In the genomic region with DNA sequence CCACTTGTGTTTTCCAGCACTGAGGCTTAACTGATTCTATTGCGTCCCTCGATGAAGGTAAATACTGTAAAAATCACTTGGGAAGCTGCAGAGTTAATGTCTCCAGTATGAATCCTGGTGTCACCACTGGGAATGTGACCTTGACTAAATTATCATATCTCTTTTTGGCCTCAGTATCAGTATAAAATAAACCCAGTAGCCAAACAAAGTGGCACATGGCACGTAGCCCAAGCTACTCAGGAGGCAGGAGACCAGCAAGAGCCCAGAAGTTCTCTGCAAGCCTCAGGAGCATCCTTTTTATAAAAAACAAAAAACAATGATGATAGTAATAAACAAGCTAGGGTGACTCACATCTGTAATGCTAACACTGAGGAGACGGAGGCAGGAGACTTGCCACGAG, we compare ENCODE assay signal across 8 mouse cellular contexts. TPM values are rescaled to one million over a fixed set of nuclear protein-coding genes. Genes with fewer than 3 reads are reported as not detected.
A peak's percentile ranks its signal among the peaks of the same experiment; 100 is the strongest.
DNase-seq lines count a peak whose midpoint lies in the region; ATAC-seq and TF ChIP-seq lines count a peak whose summit lies in the region.

No protein-coding gene starts in this region.

- peak overlapping the region; percentile 65; the same call in 1 of the 2 replicates for H3K4me2 ChIP-seq in lung, embryonic 14.5 days
- H3K4me2 ChIP-seq in heart, embryonic 15.5 days: peak overlapping the region; percentile 62
- peak overlapping the region; percentile 86 for H3K4me2 ChIP-seq in midbrain, embryonic 13.5 days (replicated peaks)

- no peak for DNase-seq in lung, embryonic 14.5 days
- no peak for DNase-seq in lung, postnatal 25 days (ENCODE audit: low spot score)
- DNase-seq in cerebellum, postnatal 10 days: peak; percentile 42 to 43
- DNase-seq in right cerebral cortex, postnatal 10 days (ENCODE audit: low spot score in 2 of 2): no peak
- DNase-seq in urinary bladder, postnatal 14 days (ENCODE audit: low spot score): no peak

- no peak for TF ChIP-seq CTCF in lung, embryonic 14.5 days (IDR thresholded peaks at IDR 0.05; ENCODE audit: low read depth)

- H3K9ac ChIP-seq in lung, embryonic 14.5 days: no peak overlapping the region
- H3K9ac ChIP-seq in heart, embryonic 15.5 days: no peak overlapping the region
- peak overlapping the region; percentile 99; the same call in 1 of the 2 replicates for H3K9ac ChIP-seq in midbrain, embryonic 13.5 days (replicated peaks)

- no peaks in the 10 kb centered on the region for H3K9me3 ChIP-seq in lung, embryonic 14.5 days (ENCODE audit: low read depth, low read length)
- no peaks in the 10 kb centered on the region for H3K9me3 ChIP-seq in heart, embryonic 15.5 days (replicated peaks)
- H3K9me3 ChIP-seq in midbrain, embryonic 13.5 days: no peaks in the 10 kb centered on the region

- 0 out of 2 replicates have a peak, but pooled peaks cover 5% of the 10 kb centered on the region for H3K4me1 ChIP-seq in lung, embryonic 14.5 days (ENCODE audit: insufficient read depth)
- H3K4me1 ChIP-seq in heart, embryonic 15.5 days (replicated peaks): peaks cover 23% of the 10 kb centered on the region
- H3K4me1 ChIP-seq in midbrain, embryonic 13.5 days (replicated peaks): peaks cover 27% of the 10 kb centered on the region

- no peaks in the 10 kb centered on the region for H3K36me3 ChIP-seq in lung, embryonic 14.5 days (ENCODE audit: insufficient read depth)
- H3K36me3 ChIP-seq in heart, embryonic 15.5 days: no peaks in the 10 kb centered on the region
- H3K36me3 ChIP-seq in midbrain, embryonic 13.5 days: no peaks in the 10 kb centered on the region

- no peak overlapping the region for H3K27ac ChIP-seq in lung, embryonic 14.5 days (ENCODE audit: low read depth)
- peak overlapping the region; percentile 99 for H3K27ac ChIP-seq in heart, embryonic 15.5 days
- peak overlapping the region; percentile 100 for H3K27ac ChIP-seq in midbrain, embryonic 13.5 days

- no peak for ATAC-seq in lung, embryonic 14.5 days (ENCODE audit: insufficient read depth)
- no peak for ATAC-seq in heart, embryonic 15.5 days (replicated peaks; ENCODE audit: insufficient number of reproducible peaks, insufficient read depth, low FRiP score, low read depth)
- ATAC-seq in midbrain, embryonic 13.5 days: no peak
- no peak for ATAC-seq in granulocyte monocyte progenitor cell, adult 5-6 weeks (replicated peaks; ENCODE audit: poor library complexity, severe bottlenecking)

- H3K4me3 ChIP-seq in lung, embryonic 14.5 days (ENCODE audit: low read depth, low read length): no peak overlapping the region
- H3K4me3 ChIP-seq in heart, embryonic 15.5 days: no peak overlapping the region; the same call in 1 of the 2 replicates
- 0 out of 2 replicates have a peak overlapping the region, but pooled peaks have one; percentile 99 for H3K4me3 ChIP-seq in midbrain, embryonic 13.5 days (replicated peaks)

- 52% methylated on average over 5 of the region's 5 CpGs for WGBS in lung, embryonic 14.5 days
- WGBS in heart, embryonic 15.5 days: 29% methylated on average over 5 of the region's 5 CpGs
- WGBS in midbrain, embryonic 13.5 days: 69% methylated on average over 5 of the region's 5 CpGs

- H3K27me3 ChIP-seq in lung, embryonic 14.5 days (ENCODE audit: insufficient read depth, low read length): no peaks in the 10 kb centered on the region
- no peaks in the 10 kb centered on the region for H3K27me3 ChIP-seq in heart, embryonic 15.5 days
- H3K27me3 ChIP-seq in midbrain, embryonic 13.5 days: no peaks in the 10 kb centered on the region

RNA-seq across cellular contexts. Expression of a gene that starts 0.7 kb away (rescaled TPM):
- 67.2 and 73.8 TPM in 2 replicates for polyA plus RNA-seq in lung, embryonic 14.5 days (2014; fragmentation: Nextera tagmentation; extraction: Ambion mirVana)
- polyA plus RNA-seq in heart, embryonic 15.5 days (2015; fragmentation: Nextera tagmentation; extraction: Ambion mirVana): 38.7 and 46.9 TPM in 2 replicates
- 59.6 and 66.9 TPM in 2 replicates for polyA plus RNA-seq in midbrain, embryonic 13.5 days (2015; fragmentation: Nextera tagmentation; extraction: Ambion mirVana)
- 35.1 and 40.4 TPM in 2 replicates for total RNA-seq in granulocyte monocyte progenitor cell, adult 5-6 weeks (2014; fragmentation: Nextera tagmentation)
- total RNA-seq in granulocyte monocyte progenitor cell, adult 5-6 weeks (2017): 54.1 and 77.2 TPM in 2 replicates

RNA-seq across cellular contexts. Expression of a gene that starts 45.4 kb away (rescaled TPM):
- 39.2 and 39.8 TPM in 2 replicates for polyA plus RNA-seq in lung, embryonic 14.5 days (2014; fragmentation: Nextera tagmentation; extraction: Ambion mirVana)
- 28.0 and 30.5 TPM in 2 replicates for polyA plus RNA-seq in heart, embryonic 15.5 days (2015; fragmentation: Nextera tagmentation; extraction: Ambion mirVana)
- polyA plus RNA-seq in midbrain, embryonic 13.5 days (2015; fragmentation: Nextera tagmentation; extraction: Ambion mirVana): 55.2 and 56.4 TPM in 2 replicates
- 16.2 and 18.0 TPM in 2 replicates for total RNA-seq in granulocyte monocyte progenitor cell, adult 5-6 weeks (2014; fragmentation: Nextera tagmentation)
- 43.8 and 47.0 TPM in 2 replicates for total RNA-seq in granulocyte monocyte progenitor cell, adult 5-6 weeks (2017)

Comparison
In these comparisons a context has a peak if more than half of its experiments do, and no peak if none do; other contexts are left out.
1. DNase-seq: peak in cerebellum, postnatal 10 days (2 of 2); none in lung, embryonic 14.5 days (single experiment), lung, postnatal 25 days (single experiment), right cerebral cortex, postnatal 10 days (0 of 2) and urinary bladder, postnatal 14 days (single experiment).
2. Peak in every context shown above with its lines, with median percentiles within 50 percentile points of each other: H3K4me2 ChIP-seq.